Mouse (Mus musculus): Measurements from ENCODE around the gene Csdc2.
"Not testable (repeated sequence)": the region's sequence is repeated elsewhere in the genome, so short reads cannot be mapped to it uniquely, and the experiment has no call there.

Gene Csdc2

GRCm38 (mm10) chr15:81954716-81955115, 18.2 kb downstream of the Csdc2 start:
- DNase-seq (ENCODE audit: low read depth, low spot score): no peak

GRCm38 (mm10) chr15:81955414-81955813, 18.9 kb downstream of the Csdc2 start:
- DNase-seq (ENCODE audit: low read depth, low spot score): no peak

- peak; percentile 64 for DNase-seq (ENCODE audit: low read depth, low spot score)
Measured at GRCm38 (mm10) chr15:81956457-81956856, 19.9 kb downstream of the Csdc2 start.

GRCm38 (mm10) chr15:81957598-81957997, 21.0 kb downstream of the Csdc2 start:
- no peak for DNase-seq (ENCODE audit: low read depth, low spot score)

GRCm38 (mm10) chr15:81958906-81959305, 22.3 kb downstream of the Csdc2 start:
- no peak for DNase-seq (ENCODE audit: low read depth, low spot score)

GRCm38 (mm10) chr15:81960171-81961077, 23.9 kb downstream of the Csdc2 start, which contains the start of gene Pmm1:
Gene Pmm1, minus strand, starts transcription at chr15:81960930.
- DNase-seq (ENCODE audit: low read depth, low spot score): peak; percentile 98

- DNase-seq (ENCODE audit: low read depth, low spot score): no peak
Measured at GRCm38 (mm10) chr15:81961078-81961451, 24.5 kb downstream of the Csdc2 start.

GRCm38 (mm10) chr15:81964262-81964661, 27.7 kb downstream of the Csdc2 start:
- no peak for DNase-seq (ENCODE audit: low read depth, low spot score)

- no peak for DNase-seq (ENCODE audit: low read depth, low spot score)
Measured at GRCm38 (mm10) chr15:81964980-81965545, 28.5 kb downstream of the Csdc2 start.

- no peak for DNase-seq (ENCODE audit: low read depth, low spot score)
Measured at GRCm38 (mm10) chr15:81966062-81966829, 29.7 kb downstream of the Csdc2 start.

- DNase-seq (ENCODE audit: low read depth, low spot score): no peak
Measured at GRCm38 (mm10) chr15:81967821-81968220, 31.3 kb downstream of the Csdc2 start.

GRCm38 (mm10) chr15:81968447-81968846, 31.9 kb downstream of the Csdc2 start:
- DNase-seq (ENCODE audit: low read depth, low spot score): no peak

GRCm38 (mm10) chr15:81969173-81969572, 32.6 kb downstream of the Csdc2 start:
- DNase-seq (ENCODE audit: low read depth, low spot score): no peak

- not testable (repeated sequence) for DNase-seq (ENCODE audit: low read depth, low spot score)
Measured at GRCm38 (mm10) chr15:81969635-81970034, 33.1 kb downstream of the Csdc2 start.

GRCm38 (mm10) chr15:81970498-81970897, 33.9 kb downstream of the Csdc2 start:
- DNase-seq (ENCODE audit: low read depth, low spot score): not testable (repeated sequence)

- not testable (repeated sequence) for DNase-seq (ENCODE audit: low read depth, low spot score)
Measured at GRCm38 (mm10) chr15:81975156-81975555, 38.6 kb downstream of the Csdc2 start.

- DNase-seq (ENCODE audit: low read depth, low spot score): no peak
Measured at GRCm38 (mm10) chr15:81980321-81980720, 43.8 kb downstream of the Csdc2 start, which contains the start of gene 1700029P11Rik. Gene 1700029P11Rik, plus strand, starts transcription at chr15:81980540.

GRCm38 (mm10) chr15:81982173-81982572, 45.6 kb downstream of the Csdc2 start:
- no peak for DNase-seq (ENCODE audit: low read depth, low spot score)

- DNase-seq (ENCODE audit: low read depth, low spot score): no peak
Measured at GRCm38 (mm10) chr15:81985267-81986161, 49.0 kb downstream of the Csdc2 start.

GRCm38 (mm10) chr15:81987646-81988045, 51.1 kb downstream of the Csdc2 start, which contains the start of gene Xrcc6:
Gene Xrcc6, plus strand, starts transcription at chr15:81987835.
- no peak for DNase-seq (ENCODE audit: low read depth, low spot score)

Measured in mesoderm, embryonic 11.5 days (tissue).